Mouse (Mus musculus) hindbrain, postnatal 0 days (tissue): ENCODE data around the gene Ffar4. TPM values are rescaled to one million over a fixed set of nuclear protein-coding genes. Genes with fewer than 3 reads are reported as not detected.
A peak's percentile ranks its signal among the peaks of the same experiment; 100 is the strongest.

Experiments used
- ATAC-seq: fragments of 200-750 bp; cut with Nextera tagmentation; 2 replicates; pipeline ENCODE4 v1.8.0; 2017; ENCODE audit warnings: mild to moderate bottlenecking, moderate TSS enrichment, moderate library complexity
- DNase-seq: peaks from one replicate; pipeline ENCODE4 v3.0.0-alpha.2; 2015; ENCODE audit warnings: low spot score
- H3K27ac ChIP-seq: fragments of 300-500 bp; sonication (generic); 2 replicates; pipeline ENCODE4 v1.5.1; 2014; ENCODE audit warnings: mild to moderate bottlenecking
- H3K27me3 ChIP-seq: fragments of 300-500 bp; sonication (generic); 2 replicates; pipeline ENCODE4 v1.6.1; 2014; ENCODE audit warnings: low read length, mixed read lengths; ENCODE audit not compliant: insufficient read depth
- H3K36me3 ChIP-seq: fragments of 300-500 bp; sonication (generic); 2 replicates; pipeline ENCODE4 v1.6.1; 2014; ENCODE audit warnings: low read length, mixed read lengths; ENCODE audit not compliant: insufficient read depth
- H3K4me1 ChIP-seq: fragments of 300-500 bp; sonication (generic); 2 replicates; pipeline ENCODE4 v1.6.1; 2014; ENCODE audit warnings: antibody characterized with exemption, low read length, mixed read lengths; ENCODE audit not compliant: insufficient read depth
- H3K4me2 ChIP-seq: fragments of 300-500 bp; sonication (generic); 2 replicates; pipeline ENCODE4 v1.6.1; 2014; ENCODE audit warnings: low read depth, mild to moderate bottlenecking, low read length, moderate library complexity, mixed read lengths
- H3K4me3 ChIP-seq: fragments of 300-500 bp; sonication (generic); 2 replicates; pipeline ENCODE4 v1.5.1; 2014; ENCODE audit warnings: low read length
- H3K9ac ChIP-seq: fragments of 300-500 bp; sonication (generic); replicated peaks from 2 replicates; pipeline ENCODE4 v1.6.1; 2014; ENCODE audit warnings: mild to moderate bottlenecking, low read length, moderate library complexity, mixed read lengths
- H3K9me3 ChIP-seq: fragments of 300-500 bp; sonication (generic); 2 replicates; pipeline ENCODE4 v1.6.1; 2016; ENCODE audit warnings: low read length, mixed read lengths
- CTCF ChIP-seq: IDR thresholded peaks from 2 replicates; pipeline ENCODE4 v1.5.1; 2016; ENCODE audit warnings: antibody characterized with exemption, control low read depth, low read depth
- WGBS: fragments of 180-500 bp; shearing (Covaris S2); extraction: QIAGEN DNeasy Blood & Tissue Kit; methylation state at CpG from one replicate; pipeline ENCODE4 v1.1.7; 2014; 5-methylcytosine and 5-hydroxymethylcytosine counted together
- polyA plus RNA-seq: library from polyadenylated mRNA; unstranded; fragments of >200 nt; fragmentation: Nextera tagmentation; extraction: Ambion mirVana; gene quantifications from 2 replicates; pipeline ENCODE4 v1.2.1, GENCODE M21; 2015
- total RNA-seq: library from RNA; depleted of rRNA; stranded (reverse); fragments of >200 nt; gene quantifications from 2 replicates; pipeline ENCODE4 v1.2.3, GENCODE M21; 2014; rRNA removed

Gene Ffar4
- total RNA-seq (0.11 TPM in 1 of 2 replicates, not detected in the other), polyA plus RNA-seq (0.24 and 0.29 TPM in 2 replicates)

DNA sequence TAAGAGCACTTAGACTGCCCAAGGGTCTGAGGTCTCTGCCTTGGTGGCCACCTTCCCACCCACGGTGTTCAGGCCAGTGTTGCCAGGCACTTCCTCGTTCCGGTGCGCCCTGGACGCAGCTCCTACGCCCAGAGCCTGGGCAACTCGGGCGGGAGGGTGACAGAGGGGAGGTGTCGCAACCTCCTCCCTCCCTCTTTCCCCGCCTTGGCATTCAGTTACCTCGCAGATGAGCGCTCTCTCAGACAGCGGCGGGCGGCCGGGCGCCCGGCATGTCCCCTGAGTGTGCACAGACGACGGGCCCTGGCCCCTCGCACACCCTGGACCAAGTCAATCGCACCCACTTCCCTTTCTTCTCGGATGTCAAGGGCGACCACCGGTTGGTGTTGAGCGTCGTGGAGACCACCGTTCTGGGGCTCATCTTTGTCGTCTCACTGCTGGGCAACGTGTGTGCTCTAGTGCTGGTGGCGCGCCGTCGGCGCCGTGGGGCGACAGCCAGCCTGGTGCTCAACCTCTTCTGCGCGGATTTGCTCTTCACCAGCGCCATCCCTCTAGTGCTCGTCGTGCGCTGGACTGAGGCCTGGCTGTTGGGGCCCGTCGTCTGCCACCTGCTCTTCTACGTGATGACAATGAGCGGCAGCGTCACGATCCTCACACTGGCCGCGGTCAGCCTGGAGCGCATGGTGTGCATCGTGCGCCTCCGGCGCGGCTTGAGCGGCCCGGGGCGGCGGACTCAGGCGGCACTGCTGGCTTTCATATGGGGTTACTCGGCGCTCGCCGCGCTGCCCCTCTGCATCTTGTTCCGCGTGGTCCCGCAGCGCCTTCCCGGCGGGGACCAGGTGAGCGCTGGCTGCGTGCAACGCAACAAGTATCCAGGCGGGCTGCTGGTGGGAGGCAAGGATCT lies at the start of gene Ffar4:
Ffar4 (plus strand) TSS at position 214 of the 901 bp plus-strand sequence.
- peak; percentile 5 for DNase-seq
- Histone ChIP-seq H3K9ac (no peak within 1 kb of the TSS), H3K4me3 (peak within 1 kb of the TSS; percentile 34), H3K4me1 (no peaks in the 10 kb centered on the region; the same call in 1 of the 2 replicates), H3K27ac (no peak within 1 kb of the TSS), H3K9me3 (no peaks in the 10 kb centered on the region), H3K36me3 (no peaks in the 10 kb centered on the region), H3K27me3 (peaks cover 30% of the 10 kb centered on the region), H3K4me2 (peak within 1 kb of the TSS; percentile 55)
- WGBS, result 1% methylated on average over 77 of the region's 77 CpGs
- TF ChIP-seq CTCF, result no peak
- ATAC-seq, result peak; percentile 56

- H3K36me3 ChIP-seq, result no peaks in the 10 kb centered on the region
- WGBS, result 92% methylated on average over 1 of the region's 1 CpGs
- no peak overlapping the region for H3K4me2 ChIP-seq
- ATAC-seq, result no peak
- H3K4me3 ChIP-seq, result no peak overlapping the region
- no peak overlapping the region for H3K9ac ChIP-seq
- TF ChIP-seq CTCF, result no peak
- H3K27ac ChIP-seq, result no peak overlapping the region
- DNase-seq, result no peak
- no peaks in the 10 kb centered on the region for H3K4me1 ChIP-seq
- no peaks in the 10 kb centered on the region for H3K27me3 ChIP-seq
- H3K9me3 ChIP-seq, result no peaks in the 10 kb centered on the region
Measured at GRCm38 (mm10) chr19:38049686-38050085, 47.2 kb upstream of the Ffar4 start.

DNA sequence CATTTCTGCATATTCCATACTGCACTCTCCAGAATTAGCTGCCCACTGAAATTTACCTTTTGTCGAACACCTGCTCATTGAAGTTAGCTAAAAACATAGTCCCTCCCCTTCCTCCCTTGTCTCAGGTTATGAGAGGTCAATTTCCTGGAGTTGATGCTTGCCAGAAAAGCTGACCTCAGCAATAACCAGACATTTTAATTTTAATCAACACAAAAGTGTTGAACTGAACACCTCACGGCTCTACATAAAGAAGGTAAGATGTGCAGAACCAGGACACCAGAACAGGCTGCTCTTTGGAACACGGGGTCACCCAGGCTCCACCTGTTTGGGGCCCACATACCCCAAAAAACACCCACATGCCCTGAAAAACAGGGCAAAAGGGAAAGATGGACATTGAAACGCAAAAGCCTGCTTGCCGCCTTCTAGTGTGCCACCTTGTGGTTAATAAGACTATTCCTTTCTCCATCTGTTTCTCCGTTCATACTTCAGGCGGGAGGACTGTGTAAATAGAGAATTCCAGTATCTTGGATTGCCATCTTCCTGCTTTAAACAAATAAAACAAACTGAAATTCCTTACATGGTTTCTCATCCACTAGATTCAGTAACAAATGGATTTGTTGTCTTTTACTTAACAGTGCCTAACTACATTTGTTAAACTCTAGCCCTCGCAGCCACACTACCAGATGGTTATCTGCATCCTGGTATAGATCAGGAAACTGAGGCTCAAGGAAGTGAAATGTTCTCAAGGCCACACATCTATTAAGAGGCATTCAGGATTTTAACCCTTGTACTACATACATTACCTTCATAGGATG lies 43.4 kb upstream of the Ffar4 start:
- H3K4me2 ChIP-seq, result peak overlapping the region; percentile 98
- peak overlapping the region; percentile 45; the same call in 1 of the 2 replicates for H3K27ac ChIP-seq
- H3K9me3 ChIP-seq, result no peaks in the 10 kb centered on the region
- no peaks in the 10 kb centered on the region for H3K4me1 ChIP-seq
- DNase-seq (peak; percentile 69), ATAC-seq (no peak)
- no peaks in the 10 kb centered on the region for H3K36me3 ChIP-seq
- peak overlapping the region; percentile 43; the same call in 1 of the 2 replicates for H3K9ac ChIP-seq
- no peaks in the 10 kb centered on the region for H3K27me3 ChIP-seq
- WGBS, result 28% methylated on average over 8 of the region's 8 CpGs
- peak; percentile 84 for TF ChIP-seq CTCF
- H3K4me3 ChIP-seq, result peak overlapping the region; percentile 78

DNA sequence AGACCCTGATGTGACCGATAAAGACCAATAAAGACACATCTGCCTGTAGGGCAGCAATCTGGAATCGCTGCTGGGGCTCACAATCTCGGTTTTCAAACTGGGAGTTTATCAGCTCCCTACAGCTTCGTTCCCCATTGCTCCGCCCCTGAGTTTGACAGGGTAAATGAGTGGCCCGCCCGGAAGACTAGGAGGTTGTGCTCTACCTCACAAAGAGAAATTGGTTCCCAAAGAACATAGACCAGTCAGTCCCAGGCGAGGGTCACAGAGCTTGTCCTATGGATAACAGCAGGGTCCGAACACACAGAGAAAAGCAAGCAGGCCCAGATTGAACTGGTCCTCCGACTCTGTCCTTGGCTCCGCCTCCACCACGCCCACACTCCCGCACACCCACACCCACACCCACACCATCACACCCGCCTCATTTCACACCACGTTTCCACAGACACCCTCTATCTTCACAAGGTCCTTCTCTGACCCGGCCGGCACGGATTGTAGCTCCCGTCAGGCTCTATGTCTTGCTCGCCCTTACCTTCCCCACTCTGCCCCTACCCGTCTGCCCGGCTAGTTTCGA lies 42.6 kb upstream of the Ffar4 start:
- peak overlapping the region; percentile 78 for H3K4me3 ChIP-seq
- peak overlapping the region; percentile 43 for H3K9ac ChIP-seq
- no peaks in the 10 kb centered on the region for H3K27me3 ChIP-seq
- DNase-seq, result peak; percentile 70
- peak overlapping the region; percentile 45; the same call in 1 of the 2 replicates for H3K27ac ChIP-seq
- no peaks in the 10 kb centered on the region for H3K36me3 ChIP-seq
- H3K9me3 ChIP-seq, result no peaks in the 10 kb centered on the region
- under 1% methylated on average over 20 of the region's 23 CpGs for WGBS
- no peak; the same call in 1 of the 2 replicates for TF ChIP-seq CTCF
- peak; percentile 94 for ATAC-seq
- H3K4me1 ChIP-seq, result no peaks in the 10 kb centered on the region
- peak overlapping the region; percentile 98 for H3K4me2 ChIP-seq

DNA sequence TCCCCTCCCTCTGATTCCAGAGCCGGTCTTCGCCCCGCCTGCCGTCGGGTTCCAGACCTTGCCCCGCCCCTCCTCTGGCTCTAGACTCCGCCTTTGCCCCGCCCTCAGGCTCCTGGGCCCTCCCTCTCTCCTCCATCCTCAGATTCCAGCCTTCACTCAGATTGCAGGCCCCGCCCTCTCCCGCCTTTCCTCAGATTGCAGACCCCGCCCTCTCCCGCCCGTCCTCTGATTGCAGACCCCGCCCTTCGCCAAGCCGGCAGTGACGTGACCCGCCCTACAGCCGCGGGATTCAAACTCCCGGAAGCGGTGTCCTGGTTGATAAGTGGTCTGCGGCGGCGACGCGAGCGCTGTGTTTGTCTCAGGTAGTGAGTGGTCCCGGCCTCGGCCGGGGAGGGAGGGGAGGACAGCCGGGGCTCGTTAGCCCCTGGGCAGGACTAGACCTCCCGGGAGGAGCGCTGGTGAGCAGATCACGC lies 42.1 kb upstream of the Ffar4 start, which contains the start of gene Cep55:
Cep55 (plus strand) TSS at position 292 of the 473 bp plus-strand sequence.
- Histone ChIP-seq H3K27ac (peak within 1 kb of the TSS; percentile 45; the same call in 1 of the 2 replicates), H3K4me3 (peak within 1 kb of the TSS; percentile 78), H3K9ac (peak within 1 kb of the TSS; percentile 48), H3K4me1 (no peaks in the 10 kb centered on the region), H3K27me3 (no peaks in the 10 kb centered on the region), H3K9me3 (no peaks in the 10 kb centered on the region), H3K4me2 (peak within 1 kb of the TSS; percentile 98), H3K36me3 (no peaks in the 10 kb centered on the region)
- peak; percentile 99 for DNase-seq
- TF ChIP-seq CTCF, result no peak
- WGBS, result under 1% methylated on average over 36 of the region's 36 CpGs
- ATAC-seq, result peak; percentile 99

DNA sequence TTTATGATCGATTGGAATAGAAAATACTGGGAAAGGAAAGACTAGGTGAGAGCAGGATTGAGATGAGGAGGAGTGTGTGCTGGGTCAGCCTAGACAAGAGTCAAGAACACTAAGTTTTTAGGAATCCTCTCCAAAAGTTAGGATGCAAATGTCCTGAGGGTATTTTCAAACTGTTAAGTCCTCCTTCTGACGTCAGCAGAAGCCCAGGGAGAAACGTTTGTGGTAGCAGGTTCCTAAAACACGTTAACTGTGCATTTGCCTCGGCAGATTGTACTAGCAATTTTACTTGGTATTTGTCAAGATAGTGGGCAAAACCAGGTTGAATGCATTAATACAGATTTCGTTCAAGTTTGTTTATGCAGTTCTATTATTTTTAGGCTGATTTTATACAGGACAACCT lies 41.1 kb upstream of the Ffar4 start:
- peak overlapping the region; percentile 78 for H3K4me3 ChIP-seq
- no peak overlapping the region for H3K27ac ChIP-seq
- WGBS, result 20% methylated on average over 6 of the region's 6 CpGs
- no peaks in the 10 kb centered on the region for H3K27me3 ChIP-seq
- H3K36me3 ChIP-seq, result no peaks in the 10 kb centered on the region
- no peak for TF ChIP-seq CTCF
- H3K9me3 ChIP-seq, result no peaks in the 10 kb centered on the region
- H3K4me2 ChIP-seq, result peak overlapping the region; percentile 98
- H3K9ac ChIP-seq, result no peak overlapping the region
- DNase-seq (no peak), ATAC-seq (no peak)
- H3K4me1 ChIP-seq, result no peaks in the 10 kb centered on the region
